Mouse (Mus musculus) myocyte (in vitro differentiated cells): ENCODE results near the gene Timm8a1. TPM values are rescaled to one million over a fixed set of nuclear protein-coding genes. Genes with fewer than 3 reads are reported as not detected.

Experiments used
- H3K27me3 ChIP-seq: one replicate; pipeline ENCODE4 v1.6.1; 2011; ENCODE audit not compliant: control insufficient read depth, insufficient read depth, insufficient read length
- H3K36me3 ChIP-seq: one replicate; pipeline ENCODE4 v1.6.1; 2011; ENCODE audit not compliant: control insufficient read depth, insufficient read depth
- H3K4me2 ChIP-seq: one replicate; pipeline ENCODE4 v1.6.1; 2011; ENCODE audit warnings: low read depth, control low read depth
- H3K4me3 ChIP-seq: one replicate; pipeline ENCODE4 v1.5.1; 2011; ENCODE audit warnings: mild to moderate bottlenecking, control low read depth, moderate library complexity
- H3K79me2 ChIP-seq: one replicate; pipeline ENCODE4 v1.6.1; 2011; ENCODE audit not compliant: control insufficient read depth, insufficient read depth
- H3ac ChIP-seq: one replicate; pipeline ENCODE4 v1.6.1; 2011; ENCODE audit not compliant: control insufficient read depth, insufficient read length
- CEBPB ChIP-seq: IDR thresholded peaks from 2 replicates; pipeline ENCODE4 v1.6.1; 2011; ENCODE audit warnings: mild to moderate bottlenecking, moderate library complexity; ENCODE audit not compliant: poor library complexity, insufficient read depth, severe bottlenecking
- E2F4 ChIP-seq: IDR thresholded peaks from one replicate; pipeline ENCODE4 v1.6.1; 2011; ENCODE audit warnings: mild to moderate bottlenecking, control low read depth, moderate library complexity; ENCODE audit not compliant: insufficient read depth
- MAX ChIP-seq: IDR thresholded peaks from one replicate; pipeline ENCODE4 v1.6.1; 2011; ENCODE audit warnings: low read depth, mild to moderate bottlenecking, control low read depth
- MYOD1 ChIP-seq, 3 experiments: IDR thresholded peaks; one replicate each; pipeline ENCODE4 v1.6.1; 2011; ENCODE audit warnings: control low read depth in 2 of 3, low read depth in 2 of 3, mild to moderate bottlenecking in 2 of 3, moderate library complexity in 1 of 3; ENCODE audit not compliant: insufficient read length in 2 of 3, control insufficient read depth in 1 of 3
- MYOG ChIP-seq, 3 experiments: IDR thresholded peaks; one replicate each; pipeline ENCODE4 v1.6.1; 2011; ENCODE audit warnings: control low read depth in 2 of 3, low read depth in 2 of 3, mild to moderate bottlenecking in 2 of 3; ENCODE audit not compliant: insufficient read length in 2 of 3, control insufficient read depth in 1 of 3, insufficient read depth in 1 of 3
- POLR2A ChIP-seq: IDR thresholded peaks from one replicate; pipeline ENCODE4 v1.6.1; 2011; ENCODE audit warnings: low read depth, mild to moderate bottlenecking, control low read depth, moderate library complexity; ENCODE audit not compliant: insufficient read length
- POLR2AphosphoS2 ChIP-seq: IDR thresholded peaks from one replicate; pipeline ENCODE4 v1.6.1; 2011; ENCODE audit warnings: low read depth, control low read depth; ENCODE audit not compliant: insufficient read length
- REST ChIP-seq: IDR thresholded peaks from one replicate; pipeline ENCODE4 v1.6.1; 2011; ENCODE audit warnings: mild to moderate bottlenecking, control low read depth, moderate library complexity; ENCODE audit not compliant: insufficient read depth, insufficient read length
- SRF ChIP-seq: IDR thresholded peaks from one replicate; pipeline ENCODE4 v1.6.1; 2011; ENCODE audit warnings: low read depth; ENCODE audit not compliant: control insufficient read depth, insufficient read length
- TCF12 ChIP-seq: IDR thresholded peaks from one replicate; pipeline ENCODE4 v1.6.1; 2011; ENCODE audit warnings: mild to moderate bottlenecking, control low read depth; ENCODE audit not compliant: poor library complexity, insufficient read depth, severe bottlenecking
- TCF3 ChIP-seq: IDR thresholded peaks from one replicate; pipeline ENCODE4 v1.6.1; 2011; ENCODE audit warnings: low read depth, control low read depth; ENCODE audit not compliant: insufficient read length
- USF1 ChIP-seq: IDR thresholded peaks from one replicate; pipeline ENCODE4 v1.6.1; 2011; ENCODE audit warnings: low read depth, mild to moderate bottlenecking, control low read depth, moderate library complexity
- polyA plus RNA-seq: library from polyadenylated mRNA; unstranded; fragments of >200 nt; fragmentation: generic; extraction: Trizol; gene quantifications from one replicate; pipeline ENCODE4 v1.2.1, GENCODE M21; 2012; ENCODE audit warnings: missing spikeins

Gene Timm8a1
- polyA plus RNA-seq, 1 experiment, result 24.1 TPM

GRCm38 (mm10) chrX:134586447-134586846, 44.8 kb upstream of the Timm8a1 start:
- peak overlapping the region; percentile 65 for H3K4me3 ChIP-seq
- H3K36me3 ChIP-seq, result peaks cover 7% of the 10 kb centered on the region
- TF ChIP-seq REST (no peak), E2F4 (no peak), TCF12 (no peak)
- H3K79me2 ChIP-seq, result peaks cover 19% of the 10 kb centered on the region
- H3ac ChIP-seq, result peak overlapping the region; percentile 30
- H3K27me3 ChIP-seq, result no peaks in the 10 kb centered on the region
- H3K4me2 ChIP-seq, result peak overlapping the region; percentile 81

GRCm38 (mm10) chrX:134585103-134586002, 43.7 kb upstream of the Timm8a1 start, which contains the start of gene Rpl36a:
Gene Rpl36a (plus strand): TSS chrX:134585654.
- peaks cover 7% of the 10 kb centered on the region for H3K36me3 ChIP-seq
- H3K4me2 ChIP-seq, result peak within 1 kb of the TSS; percentile 81
- H3K79me2 ChIP-seq, result peaks cover 19% of the 10 kb centered on the region
- no peaks in the 10 kb centered on the region for H3K27me3 ChIP-seq
- H3ac ChIP-seq, result peak within 1 kb of the TSS; percentile 30
- TF ChIP-seq SRF, result no peak
- TF ChIP-seq TCF12, result no peak
- TF ChIP-seq TCF3, result no peak
- peak; percentile 94 for TF ChIP-seq POLR2AphosphoS2
- TF ChIP-seq USF1, result no peak
- no peak for TF ChIP-seq REST
- TF ChIP-seq POLR2A, result peak; percentile 92
- peak; percentile 2 for TF ChIP-seq MAX
- TF ChIP-seq CEBPB, result no peak
- TF ChIP-seq E2F4, result no peak
- no peak for TF ChIP-seq MYOG (IDR thresholded peaks at IDR 0.05; ENCODE audit: control insufficient read depth in 1 of 3, insufficient read depth in 1 of 3, insufficient read length in 2 of 3, low read depth in 2 of 3)
- no peak for TF ChIP-seq MYOD1 (IDR thresholded peaks at IDR 0.05; ENCODE audit: control insufficient read depth in 1 of 3, insufficient read length in 2 of 3, low read depth in 2 of 3)
- peak within 1 kb of the TSS; percentile 65 for H3K4me3 ChIP-seq

DNA sequence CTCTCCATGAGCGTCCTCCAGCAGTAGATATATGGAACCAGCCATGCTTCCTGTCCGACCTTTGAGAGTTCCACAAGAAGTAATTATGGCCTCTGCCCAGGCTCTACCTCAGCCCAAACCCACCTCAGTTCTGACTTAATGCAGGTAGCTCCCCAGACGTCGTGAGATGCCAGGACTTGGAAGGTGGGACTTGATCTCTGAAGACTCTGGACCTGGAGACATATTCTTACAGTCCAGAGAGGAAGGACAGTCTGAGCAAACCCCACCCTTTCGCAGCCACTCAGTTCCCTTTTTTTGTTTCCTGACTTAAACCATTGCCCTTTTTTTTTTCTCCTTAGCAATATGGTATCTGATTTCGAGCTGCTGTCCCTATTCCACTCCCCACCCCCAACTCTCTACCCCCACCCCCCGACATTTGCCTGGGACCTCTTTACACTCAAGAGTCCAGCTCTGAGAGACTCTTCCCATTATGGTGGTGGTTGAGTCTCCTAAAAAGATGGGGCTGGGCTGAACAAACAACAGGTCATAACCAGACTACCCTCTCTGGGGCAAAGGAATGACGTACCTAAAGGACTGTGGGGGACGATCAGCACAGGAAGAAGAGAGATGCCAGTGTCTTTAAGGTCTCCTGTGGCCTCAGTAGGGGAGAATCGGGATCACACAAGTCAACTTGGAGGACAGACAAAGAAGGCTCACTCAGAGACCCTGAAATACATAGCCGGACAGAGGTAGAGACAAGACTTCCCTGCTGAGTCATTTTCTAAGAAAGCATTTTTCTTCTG, 41.4 kb upstream of the Timm8a1 start, which contains the start of gene Btk:
Gene Btk, minus strand, starts transcription at position 683 of the 782 bp plus-strand sequence.
- Histone ChIP-seq H3K36me3 (peaks cover 7% of the 10 kb centered on the region), H3ac (no peak within 1 kb of the TSS), H3K4me3 (no peak within 1 kb of the TSS), H3K4me2 (no peak within 1 kb of the TSS), H3K27me3 (no peaks in the 10 kb centered on the region), H3K79me2 (peaks cover 19% of the 10 kb centered on the region)
- TF ChIP-seq TCF12 (no peak), TCF3 (no peak), REST (no peak), CEBPB (no peak), SRF (no peak), POLR2AphosphoS2 (no peak), MYOD1 (IDR thresholded peaks at IDR 0.05; ENCODE audit: control insufficient read depth in 1 of 3, insufficient read length in 2 of 3, low read depth in 2 of 3) (no peak), USF1 (no peak), MAX (no peak), MYOG (IDR thresholded peaks at IDR 0.05; ENCODE audit: control insufficient read depth in 1 of 3, insufficient read depth in 1 of 3, insufficient read length in 2 of 3, low read depth in 2 of 3) (no peak), POLR2A (no peak), E2F4 (no peak)

GRCm38 (mm10) chrX:134582270-134582669, 40.6 kb upstream of the Timm8a1 start:
- Histone ChIP-seq H3ac (no peak overlapping the region), H3K4me3 (no peak overlapping the region), H3K27me3 (no peaks in the 10 kb centered on the region), H3K36me3 (peaks cover under 1% of the 10 kb centered on the region), H3K4me2 (no peak overlapping the region), H3K79me2 (peaks cover 17% of the 10 kb centered on the region)
- TF ChIP-seq TCF12 (no peak), POLR2AphosphoS2 (no peak), TCF3 (no peak), SRF (no peak), POLR2A (no peak), MAX (no peak), CEBPB (no peak), E2F4 (no peak), REST (no peak), MYOD1 (IDR thresholded peaks at IDR 0.05; ENCODE audit: control insufficient read depth in 1 of 3, insufficient read length in 2 of 3, low read depth in 2 of 3) (no peak), MYOG (IDR thresholded peaks at IDR 0.05; ENCODE audit: control insufficient read depth in 1 of 3, insufficient read depth in 1 of 3, insufficient read length in 2 of 3, low read depth in 2 of 3) (no peak), USF1 (no peak)
